Mouse (Mus musculus) small intestine, adult 2 months (tissue): ENCODE data around the gene Mark1. TPM values are rescaled to one million over a fixed set of nuclear protein-coding genes. Genes with fewer than 3 reads are reported as not detected.

Experiments
- H3K27ac ChIP-seq: fragments of 200-500 bp; 2 replicates; pipeline ENCODE4 v1.5.1; 2012; ENCODE audit warnings: low read depth, low read length, control low read depth, inconsistent platforms; ENCODE audit not compliant: insufficient read depth
- H3K27me3 ChIP-seq: fragments of 200-500 bp; 2 replicates; pipeline ENCODE4 v1.6.1; 2012; ENCODE audit warnings: mild to moderate bottlenecking, moderate library complexity, low read length, inconsistent platforms; ENCODE audit not compliant: control insufficient read depth, insufficient read depth
- H3K36me3 ChIP-seq: fragments of 200-500 bp; 2 replicates; pipeline ENCODE4 v1.6.1; 2012; ENCODE audit warnings: mild to moderate bottlenecking, low read length, control low read depth, inconsistent platforms; ENCODE audit not compliant: control insufficient read depth, insufficient read depth
- H3K4me1 ChIP-seq: fragments of 200-500 bp; 2 replicates; pipeline ENCODE4 v1.6.1; 2012; ENCODE audit warnings: low read length, inconsistent platforms, mixed read lengths; ENCODE audit not compliant: control insufficient read depth, insufficient read depth, insufficient read length
- H3K4me3 ChIP-seq: fragments of 200-500 bp; 2 replicates; pipeline ENCODE4 v1.5.1; 2012; ENCODE audit warnings: low read depth, mild to moderate bottlenecking, control low read depth, inconsistent platforms, low read length, moderate library complexity
- CTCF ChIP-seq: fragments of 200-500 bp; IDR thresholded peaks from 2 replicates; pipeline ENCODE4 v1.5.1; 2012; ENCODE audit warnings: low read depth, mild to moderate bottlenecking, control low read depth, inconsistent platforms, low read length, moderate library complexity, mixed read lengths; ENCODE audit not compliant: insufficient replicate concordance, insufficient read length; ENCODE audit errors: extremely low read depth
- POLR2A ChIP-seq: fragments of 200-500 bp; IDR thresholded peaks from 2 replicates; pipeline ENCODE4 v1.6.1; 2012; ENCODE audit warnings: low read depth, mild to moderate bottlenecking, control low read depth, inconsistent platforms, low read length, moderate library complexity
- WGBS: fragments of 180-500 bp; shearing (Covaris S2); methylation state at CpG from one replicate; pipeline ENCODE4 v1.1.7; 2018; 5-methylcytosine and 5-hydroxymethylcytosine counted together
- polyA plus RNA-seq: library from polyadenylated mRNA; depleted of rRNA; stranded (reverse); fragments of >200 nt; gene quantifications from 2 replicates; pipeline ENCODE4 v1.2.3, GENCODE M21; 2012; rRNA removed

Gene Mark1
- polyA plus RNA-seq, 1 experiment = 1.5 TPM

DNA sequence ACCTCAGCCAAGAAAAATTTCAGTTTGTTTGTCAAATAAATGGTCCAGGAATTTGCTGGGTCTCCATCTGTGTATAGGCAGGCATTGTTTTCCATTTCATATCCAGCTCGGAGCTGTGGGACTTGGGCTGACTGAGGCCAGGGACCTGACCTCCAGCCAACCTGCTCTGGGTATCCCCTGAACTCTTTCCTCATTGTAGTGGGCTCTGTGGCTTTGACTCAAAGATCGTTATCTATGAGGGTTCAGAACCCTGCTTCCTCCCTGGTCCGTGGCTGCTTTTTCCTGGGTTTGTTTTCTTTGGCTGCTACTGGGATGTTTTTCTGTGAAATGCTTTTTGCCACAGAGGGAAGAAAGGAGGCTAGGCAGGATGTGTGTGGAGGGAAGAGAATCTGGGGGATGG, 145.4 kb downstream of the Mark1 start:
- peaks cover 26% of the 10 kb centered on the region; the same call in 1 of the 2 replicates for H3K4me1 ChIP-seq
- H3K4me3 ChIP-seq = no peak overlapping the region
- H3K36me3 ChIP-seq = no peaks in the 10 kb centered on the region
- H3K27ac ChIP-seq = peak overlapping the region; percentile 42; the same call in 1 of the 2 replicates
- H3K27me3 ChIP-seq = no peaks in the 10 kb centered on the region
- TF ChIP-seq POLR2A = no peak
- TF ChIP-seq CTCF = no peak
- WGBS = 62% methylated on average over 3 of the region's 3 CpGs

DNA sequence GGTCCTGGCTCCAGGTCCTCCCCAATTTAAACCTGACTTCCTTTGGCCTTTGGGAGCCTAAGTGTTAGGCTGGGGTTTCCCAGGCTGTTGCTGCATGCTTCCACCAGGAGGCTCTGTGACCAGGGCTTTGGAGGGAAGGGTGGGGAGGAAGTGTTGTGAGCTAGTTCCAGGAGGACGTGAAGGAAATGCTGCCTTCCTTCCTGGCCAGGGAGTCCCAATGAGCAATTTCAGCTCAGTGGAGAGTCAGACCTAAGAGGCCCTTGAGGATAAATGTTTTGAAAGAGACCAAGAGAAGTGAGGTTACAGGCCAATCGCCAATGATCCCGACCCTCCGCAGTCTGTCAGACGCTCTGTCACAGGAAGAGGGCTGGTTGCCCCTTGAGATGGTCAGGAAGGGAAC, 146.0 kb downstream of the Mark1 start:
- 29% methylated on average over 5 of the region's 5 CpGs for WGBS
- H3K27ac ChIP-seq = peak overlapping the region; percentile 42

GRCm38 (mm10) chr1:184851741-184852618, 147.4 kb downstream of the Mark1 start:
- WGBS = 4% methylated on average over 31 of the region's 31 CpGs
- Histone ChIP-seq H3K4me3 (peak overlapping the region; percentile 41), H3K27ac (peak overlapping the region; percentile 84)

More for the DNA sequence above, 146.0 kb downstream of the Mark1 start:
- no peaks in the 10 kb centered on the region for H3K27me3 ChIP-seq
- no peaks in the 10 kb centered on the region for H3K36me3 ChIP-seq
- TF ChIP-seq CTCF (peak; percentile 81; the same call in 1 of the 2 replicates), POLR2A (no peak)
- peak overlapping the region; percentile 6; the same call in 1 of the 2 replicates for H3K4me3 ChIP-seq
- H3K4me1 ChIP-seq = peaks cover 23% of the 10 kb centered on the region; the same call in 1 of the 2 replicates

GRCm38 (mm10) chr1:184851166-184851565, 148.2 kb downstream of the Mark1 start:
- Histone ChIP-seq H3K27ac (peak overlapping the region; percentile 84), H3K36me3 (no peaks in the 10 kb centered on the region), H3K4me1 (peaks cover 19% of the 10 kb centered on the region; the same call in 1 of the 2 replicates), H3K4me3 (no peak overlapping the region), H3K27me3 (no peaks in the 10 kb centered on the region)
- TF ChIP-seq POLR2A (no peak), CTCF (no peak)
- WGBS = 26% methylated on average over 7 of the region's 7 CpGs

More at GRCm38 (mm10) chr1:184851741-184852618, 147.4 kb downstream of the Mark1 start:
- Histone ChIP-seq H3K4me1 (peaks cover 19% of the 10 kb centered on the region; the same call in 1 of the 2 replicates), H3K27me3 (no peaks in the 10 kb centered on the region), H3K36me3 (no peaks in the 10 kb centered on the region)
- TF ChIP-seq POLR2A (0 out of 2 replicates have a peak, but pooled peaks have one; percentile 4), CTCF (peak; percentile 78; the same call in 1 of the 2 replicates)

- WGBS = 31% methylated on average over 3 of the region's 3 CpGs
- Histone ChIP-seq H3K36me3 (no peaks in the 10 kb centered on the region), H3K4me3 (no peak overlapping the region), H3K4me1 (peaks cover 13% of the 10 kb centered on the region), H3K27me3 (no peaks in the 10 kb centered on the region), H3K27ac (no peak overlapping the region)
- no peak for TF ChIP-seq POLR2A
- no peak for TF ChIP-seq CTCF
These were observed 152.4 kb downstream of the Mark1 start for GRCm38 (mm10) chr1:184846973-184847372.

Other genes with a start within 250 kb of the Mark1 start
- gene Marc1, start 188.3 kb downstream of the Mark1 start, polyA plus RNA-seq = 0.68 and 1.2 TPM in 2 replicates
- gene Marc2, start 153.1 kb downstream of the Mark1 start, polyA plus RNA-seq = 332 and 352 TPM in 2 replicates
- gene C130074G19Rik, start 116.4 kb downstream of the Mark1 start, polyA plus RNA-seq = 16.2 and 45.1 TPM in 2 replicates
- gene Rab3gap2, start 204.5 kb upstream of the Mark1 start, polyA plus RNA-seq = 10.5 and 23.6 TPM in 2 replicates